ENCODE assay signal across 21 mouse cellular contexts in the genomic region with DNA sequence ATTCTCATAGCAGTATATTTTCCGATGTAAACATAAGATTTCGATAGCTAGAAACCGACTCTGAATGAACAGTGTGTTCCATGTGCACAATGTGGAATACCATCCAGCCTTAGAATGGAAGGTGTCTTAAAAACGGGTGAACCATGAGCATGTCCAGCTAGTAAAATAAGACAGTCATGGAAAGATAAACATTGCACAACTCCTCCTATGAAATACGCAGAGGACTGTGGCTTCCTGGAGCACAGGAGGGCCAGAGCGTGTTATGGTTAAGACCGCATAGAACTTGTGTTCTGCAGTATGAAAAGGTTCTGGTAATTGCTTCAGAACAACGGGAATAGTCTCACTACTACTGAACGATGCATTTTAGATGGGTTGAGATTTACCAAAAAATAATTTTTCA. TPM values are rescaled to one million over a fixed set of nuclear protein-coding genes. Genes with fewer than 3 reads are reported as not detected.
DNase-seq lines count a peak whose midpoint lies in the region; ATAC-seq and TF ChIP-seq lines count a peak whose summit lies in the region.
"Had no signal": no experiment of that assay in that cellular context is flagged by ENCODE, and none has a peak within 500 bp of the region (broad histone marks: within the 10 kb centered on the region; RNA-seq: fewer than 3 reads in every experiment).

No protein-coding gene starts in this region.

- H3K27me3 ChIP-seq in heart, embryonic 11.5 days (ENCODE audit: control insufficient read depth, insufficient read depth, low read length), result no peaks in the 10 kb centered on the region
- no peaks in the 10 kb centered on the region for H3K27me3 ChIP-seq in stomach, postnatal 0 days (ENCODE audit: control insufficient read depth, insufficient read depth, low read length)
- H3K27me3 ChIP-seq: heart, embryonic 13.5 days had no signal

- no peak for TF ChIP-seq CTCF in embryonic fibroblast, embryonic 13.5 days (IDR thresholded peaks at IDR 0.05; ENCODE audit: borderline replicate concordance, insufficient read depth, low read length)
- no peak for TF ChIP-seq CTCF in stomach, postnatal 0 days (IDR thresholded peaks at IDR 0.05; ENCODE audit: low read depth)

- H3K4me3 ChIP-seq in heart, embryonic 11.5 days (ENCODE audit: low read depth, low read length), result no peak overlapping the region
- H3K4me3 ChIP-seq in embryonic fibroblast, embryonic 13.5 days (ENCODE audit: insufficient read depth, low read length), result no peak overlapping the region
- H3K4me3 ChIP-seq in stomach, postnatal 0 days (ENCODE audit: low read depth, low read length), result no peak overlapping the region
- H3K4me3 ChIP-seq: embryonic facial prominence, embryonic 10.5 days; erythroblast, embryonic 14.5 days; forebrain, embryonic 10.5 days; heart, adult 2 months; heart, embryonic 13.5 days; hindbrain, embryonic 10.5 days had no signal

- H3K9ac ChIP-seq in heart, embryonic 11.5 days (ENCODE audit: low read depth, low read length), result no peak overlapping the region
- H3K9ac ChIP-seq in stomach, postnatal 0 days (ENCODE audit: low read length), result no peak overlapping the region
- H3K9ac ChIP-seq: heart, embryonic 13.5 days; hindbrain, embryonic 14.5 days had no signal

- intact Hi-C loops in heart, postnatal 36 days (cut with DNase I), result no loop called here

- ATAC-seq in heart, embryonic 11.5 days (replicated peaks; ENCODE audit: insufficient number of reproducible peaks, low FRiP score, low TSS enrichment), result 0 out of 2 replicates have a peak, but pooled peaks have one; percentile 29
- ATAC-seq in stomach, postnatal 0 days (ENCODE audit: low FRiP score, low TSS enrichment), result peak; percentile 66
- ATAC-seq: CD4-positive, CD25-positive, alpha-beta regulatory T cell, adult 4 months; forebrain, embryonic 14.5 days had no signal

- no peaks in the 10 kb centered on the region for H3K36me3 ChIP-seq in heart, embryonic 11.5 days (ENCODE audit: control insufficient read depth, insufficient read depth, low read length)
- H3K36me3 ChIP-seq in stomach, postnatal 0 days (ENCODE audit: control insufficient read depth, insufficient read depth, low read length), result no peaks in the 10 kb centered on the region
- H3K36me3 ChIP-seq: embryonic facial prominence, embryonic 10.5 days; forebrain, embryonic 10.5 days; G1E; heart, embryonic 13.5 days; hindbrain, embryonic 10.5 days had no signal

- TF ChIP-seq EP300 in stomach, postnatal 0 days (optimal IDR thresholded peaks at IDR 0.05), result no peak

- no peaks in the 10 kb centered on the region for H3K9me3 ChIP-seq in heart, embryonic 11.5 days (replicated peaks; ENCODE audit: control insufficient read depth, low read length)
- no peaks in the 10 kb centered on the region for H3K9me3 ChIP-seq in stomach, postnatal 0 days (ENCODE audit: control insufficient read depth, low read length)
- H3K9me3 ChIP-seq: embryonic facial prominence, embryonic 10.5 days; forebrain, embryonic 10.5 days; G1E; heart, embryonic 13.5 days; hindbrain, embryonic 10.5 days had no signal

- TF ChIP-seq POLR2A in embryonic fibroblast, embryonic 13.5 days (IDR thresholded peaks at IDR 0.05; ENCODE audit: low read depth, low read length), result no peak

- DNase-seq in heart, postnatal 36 days, result no peak
- DNase-seq in 416B (ENCODE audit: low read depth), result peak; percentile 74
- DNase-seq in stomach, postnatal 0 days (ENCODE audit: low spot score), result no peak
- no peak for DNase-seq in ovary, adult 18-20 months (ENCODE audit: low spot score)
- DNase-seq: adrenal gland, adult 8-10 months; adrenal gland, postnatal 36 days; cerebellum, adult 2 months; cerebellum, postnatal 10 days; gastrocnemius, postnatal 36 days; heart, adult 2 months had no signal

- WGBS in heart, embryonic 11.5 days (ENCODE audit: insufficient replicate concordance), result 77% methylated on average over 9 of the region's 9 CpGs
- 71% methylated on average over 9 of the region's 9 CpGs for WGBS in stomach, postnatal 0 days

- peaks cover 17% of the 10 kb centered on the region for H3K4me1 ChIP-seq in heart, embryonic 11.5 days (ENCODE audit: control insufficient read depth, insufficient read depth, low read length)
- H3K4me1 ChIP-seq in embryonic fibroblast, embryonic 13.5 days (ENCODE audit: control insufficient read depth, insufficient read depth, low read length), result peaks cover 35% of the 10 kb centered on the region
- H3K4me1 ChIP-seq in stomach, postnatal 0 days (replicated peaks; ENCODE audit: control insufficient read depth, insufficient read depth), result peaks cover 7% of the 10 kb centered on the region; the same call in 1 of the 2 replicates

- H3K4me2 ChIP-seq in heart, embryonic 11.5 days, result no peak overlapping the region
- H3K4me2 ChIP-seq in stomach, postnatal 0 days (replicated peaks; ENCODE audit: low read depth), result no peak overlapping the region
- H3K4me2 ChIP-seq: heart, embryonic 13.5 days; hindbrain, embryonic 14.5 days had no signal

- H3K27ac ChIP-seq in heart, embryonic 11.5 days (ENCODE audit: low read depth, low read length), result no peak overlapping the region
- peak overlapping the region; percentile 85; the same call in 1 of the 2 replicates for H3K27ac ChIP-seq in embryonic fibroblast, embryonic 13.5 days (ENCODE audit: insufficient read depth, low read length)
- no peak overlapping the region for H3K27ac ChIP-seq in stomach, postnatal 0 days (replicated peaks)
- H3K27ac ChIP-seq: embryonic facial prominence, embryonic 10.5 days; forebrain, embryonic 10.5 days; heart, adult 2 months; heart, embryonic 13.5 days; hindbrain, embryonic 10.5 days; hindbrain, embryonic 14.5 days had no signal

RNA-seq across cellular contexts. Expression of a gene that starts 6.8 kb away (rescaled TPM):
- 62.9 and 63.0 TPM in 2 replicates for polyA plus RNA-seq in heart, embryonic 11.5 days (2014; fragmentation: Nextera tagmentation; extraction: Ambion mirVana)
- total RNA-seq in heart, postnatal 36 days (2021), result 10 to 100 TPM; 28.9 to 29.3 TPM
- polyA plus RNA-seq in embryonic fibroblast, embryonic 13.5 days (2011; ENCODE audit: insufficient read length, low read depth, missing spikeins), result 198 and 325 TPM in 2 replicates
- 83.6 and 91.4 TPM in 2 replicates for polyA plus RNA-seq in stomach, postnatal 0 days (2015; fragmentation: Nextera tagmentation; extraction: Ambion mirVana)
- polyA plus RNA-seq: erythroblast, embryonic 14.5 days; G1E had no signal
